Mouse (Mus musculus) embryo, embryonic 11 days (tissue): ENCODE measurements around the gene Tuba1b.
"Not testable (repeated sequence)": the region's sequence is repeated elsewhere in the genome, so short reads cannot be mapped to it uniquely, and the experiment has no call there.

Source experiments
- DNase-seq: peaks from one replicate; pipeline ENCODE4 v3.0.0-alpha.2; 2015

The Tuba1b gene

GRCm38 (mm10) chr15:98934217-98934839 is at the start of gene Tuba1b:
Gene Tuba1b (minus strand): TSS chr15:98934565.
- peak; percentile 98 for DNase-seq

DNA sequence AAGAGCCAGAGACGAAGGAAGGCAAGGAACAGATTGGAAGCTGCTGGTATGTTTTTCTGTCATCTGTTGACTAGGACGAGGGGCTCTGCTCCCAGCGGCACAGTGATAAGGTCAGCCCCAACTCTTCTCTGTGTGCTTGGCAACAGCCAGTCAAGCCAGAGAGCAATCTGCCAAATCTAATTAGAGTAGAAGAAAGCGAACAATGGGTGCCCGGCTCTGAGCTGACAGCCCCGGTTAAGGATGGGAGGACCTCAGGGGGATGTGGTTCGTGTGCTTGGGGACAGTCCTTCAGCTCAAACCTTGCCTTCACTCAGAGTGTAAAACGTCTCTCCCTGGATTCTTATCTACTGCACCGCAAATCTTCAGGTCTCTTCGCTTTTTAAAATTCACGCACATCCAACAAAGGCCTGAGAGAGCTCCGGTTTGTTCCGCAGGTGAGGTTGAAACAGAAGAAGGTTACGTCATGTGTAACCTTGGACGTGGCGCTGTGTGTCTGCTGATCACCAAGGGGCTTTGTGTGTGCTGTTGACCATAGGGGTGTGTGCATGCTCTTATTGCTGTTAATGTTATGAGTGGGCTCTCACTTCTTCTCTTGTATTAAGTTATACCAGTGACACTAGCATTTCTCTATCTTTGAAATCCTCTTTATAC is 49.2 kb upstream of the Tuba1b start:
- DNase-seq = peak; percentile 78

DNA sequence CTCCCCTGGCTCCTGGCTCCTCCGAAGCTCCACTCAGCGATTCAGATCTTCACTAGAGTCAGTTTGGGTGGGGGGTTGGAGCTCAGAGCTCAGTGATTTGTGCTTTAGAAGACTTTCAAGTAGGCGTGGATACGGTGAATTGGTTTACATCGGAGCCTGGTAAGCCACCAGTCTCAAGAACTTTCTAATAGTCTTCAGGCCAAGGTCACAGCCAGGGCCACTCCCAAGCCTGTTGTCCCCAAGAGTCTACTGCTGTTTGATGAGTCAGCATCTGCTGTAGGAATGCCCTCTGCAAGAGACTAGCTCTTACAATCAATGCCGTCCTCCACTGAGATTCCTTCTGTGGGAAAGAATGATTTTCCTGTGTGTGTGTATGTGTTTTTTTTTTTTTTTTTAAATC is 47.7 kb upstream of the Tuba1b start:
- no peak for DNase-seq

DNA sequence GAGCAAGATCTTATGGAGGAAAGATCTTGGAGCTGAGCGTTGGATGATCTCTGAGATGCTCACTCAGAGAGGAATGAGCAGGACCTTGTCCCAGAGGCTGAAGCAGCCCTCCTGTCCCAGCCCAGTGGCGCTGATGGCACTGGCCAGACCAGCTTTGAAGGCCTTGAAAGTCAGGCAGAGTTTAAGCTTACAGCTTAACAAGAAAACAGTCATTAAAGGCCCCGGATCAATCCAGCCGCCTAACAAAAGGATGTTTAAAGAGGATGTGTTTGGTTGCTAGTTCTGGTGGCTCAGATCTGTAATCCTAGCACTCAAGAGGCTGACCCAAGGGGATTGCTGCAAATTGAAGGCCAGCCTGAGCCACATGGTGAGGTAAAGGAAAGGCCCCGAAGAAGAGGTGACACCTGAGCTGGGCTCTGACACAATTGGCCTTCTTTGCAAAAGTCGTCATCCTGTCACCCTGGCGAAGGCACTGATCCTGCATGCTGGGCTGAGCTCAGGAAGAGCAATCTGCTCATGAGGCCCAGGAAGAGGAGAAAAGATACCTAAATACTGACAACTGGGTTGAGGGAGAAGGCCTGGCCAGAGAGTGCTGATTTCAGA is 45.7 kb upstream of the Tuba1b start:
- DNase-seq = no peak

DNA sequence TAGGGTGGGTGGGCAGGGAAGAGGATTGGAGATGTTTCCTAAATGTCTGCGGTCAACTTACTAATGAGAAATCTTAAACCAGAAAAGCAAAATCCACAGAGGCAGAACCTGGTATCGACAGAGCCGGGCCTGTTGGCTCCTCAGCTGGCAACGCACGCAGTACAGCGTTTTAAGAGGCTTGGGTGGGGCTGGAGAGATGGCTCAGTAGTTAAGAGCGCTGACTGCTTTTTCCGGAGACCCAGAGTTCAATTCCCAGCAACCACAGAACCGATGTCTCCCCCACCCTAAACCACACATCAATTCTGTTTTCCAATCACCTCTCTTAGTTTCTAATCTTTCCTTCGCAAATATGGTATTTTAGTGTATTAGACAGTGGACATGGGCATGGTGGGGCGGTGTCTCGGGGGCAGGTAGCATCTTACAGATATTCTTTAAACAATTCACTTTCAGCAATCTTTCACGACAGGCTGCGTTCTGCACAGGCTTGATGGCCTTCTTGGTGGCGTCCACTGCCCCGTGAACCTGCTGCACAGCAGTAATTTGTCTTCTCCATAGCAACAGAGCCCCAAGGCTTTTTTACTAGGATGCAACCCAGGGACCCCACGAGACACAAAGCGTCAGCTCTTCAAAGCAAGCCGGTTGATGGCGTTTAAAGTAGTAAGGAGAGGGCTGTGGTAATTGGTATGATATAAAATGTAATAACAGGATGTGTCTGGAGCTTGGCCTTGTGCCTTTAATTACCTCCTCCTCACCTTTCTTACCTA is 44.2 kb upstream of the Tuba1b start:
- peak; percentile 47 for DNase-seq

GRCm38 (mm10) chr15:98977759-98978408 is 43.5 kb upstream of the Tuba1b start:
- peak; percentile 57 for DNase-seq

DNA sequence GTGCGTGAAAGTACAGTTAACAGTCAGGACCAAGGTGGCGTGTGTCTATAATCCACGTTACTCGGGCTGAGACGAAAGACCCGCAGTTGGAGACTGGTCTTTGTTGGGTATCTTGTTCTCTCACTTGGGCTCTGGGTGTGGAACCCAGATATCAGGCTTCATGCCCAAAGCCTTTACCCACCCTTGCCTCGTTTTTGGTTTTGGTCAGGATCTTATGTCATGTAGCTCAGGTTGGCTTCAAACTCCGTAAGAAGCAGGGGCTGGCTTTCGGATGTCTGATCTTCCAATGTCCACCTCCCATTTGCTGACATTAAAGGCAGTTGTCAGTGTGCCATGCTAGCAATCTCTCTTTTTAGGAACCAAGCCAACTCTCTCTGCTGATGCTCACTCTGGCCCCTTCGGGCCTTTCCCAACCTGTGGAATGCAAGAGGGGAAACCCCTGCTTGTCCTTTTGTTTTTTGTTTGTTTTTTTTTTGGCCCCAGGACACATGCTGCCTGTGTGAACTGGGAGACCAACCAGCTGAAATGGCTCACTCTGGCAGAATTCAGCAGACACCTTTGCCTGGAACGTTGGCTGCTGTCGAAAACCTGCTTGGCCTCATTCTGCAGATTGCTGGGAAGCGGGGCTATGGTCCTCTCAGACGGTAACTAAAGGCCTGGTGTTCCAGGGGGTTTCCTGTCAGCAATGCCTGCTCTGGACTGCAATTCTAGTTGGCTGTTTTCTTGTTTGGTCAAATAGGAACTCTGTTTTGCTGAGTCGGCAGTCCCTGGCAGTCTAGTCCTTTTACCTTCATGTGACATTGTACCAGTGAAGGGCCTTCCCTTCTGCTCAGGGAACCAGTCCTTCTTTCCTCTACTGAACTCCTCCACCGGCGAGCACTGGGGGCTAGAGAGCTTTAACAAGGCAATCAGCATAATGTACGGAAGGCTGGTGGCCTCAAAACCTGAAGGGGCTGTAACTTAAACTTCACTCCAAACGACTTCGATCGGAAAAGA is 42.7 kb upstream of the Tuba1b start:
- DNase-seq = no peak

DNA sequence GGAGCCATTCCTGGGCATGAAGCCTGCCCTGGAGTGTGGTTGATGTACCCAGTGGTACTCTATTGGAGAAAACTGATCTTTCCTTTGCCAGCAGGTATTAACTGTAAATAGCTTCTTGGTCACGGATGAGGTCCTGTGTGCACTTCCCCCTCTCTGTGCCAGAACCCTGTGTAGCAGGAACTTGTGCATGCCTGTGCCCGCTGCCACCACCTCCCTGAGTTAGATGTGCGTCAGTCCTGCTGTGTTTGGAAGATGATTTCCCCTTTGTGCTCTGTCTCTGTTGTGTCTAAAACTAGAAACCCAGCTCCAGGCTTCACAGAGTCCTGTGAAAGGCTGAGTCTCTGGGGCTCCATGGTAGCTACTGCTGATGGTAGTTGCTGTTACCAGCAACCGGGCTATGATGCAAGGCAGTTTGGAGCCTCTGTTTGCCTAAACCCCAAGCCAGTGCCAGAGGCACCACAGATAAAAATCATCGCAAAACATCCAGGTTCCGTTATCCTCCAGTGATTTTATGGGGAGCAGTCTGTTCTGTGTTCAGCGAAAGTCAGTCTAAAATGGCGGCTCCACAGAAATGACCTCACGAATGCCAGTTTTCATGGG is 38.8 kb upstream of the Tuba1b start:
- DNase-seq = no peak

GRCm38 (mm10) chr15:98971576-98972320 is 37.4 kb upstream of the Tuba1b start:
- not testable (repeated sequence) for DNase-seq

- DNase-seq = peak; percentile 67
Measured at GRCm38 (mm10) chr15:98971111-98971510, 36.7 kb upstream of the Tuba1b start.

DNA sequence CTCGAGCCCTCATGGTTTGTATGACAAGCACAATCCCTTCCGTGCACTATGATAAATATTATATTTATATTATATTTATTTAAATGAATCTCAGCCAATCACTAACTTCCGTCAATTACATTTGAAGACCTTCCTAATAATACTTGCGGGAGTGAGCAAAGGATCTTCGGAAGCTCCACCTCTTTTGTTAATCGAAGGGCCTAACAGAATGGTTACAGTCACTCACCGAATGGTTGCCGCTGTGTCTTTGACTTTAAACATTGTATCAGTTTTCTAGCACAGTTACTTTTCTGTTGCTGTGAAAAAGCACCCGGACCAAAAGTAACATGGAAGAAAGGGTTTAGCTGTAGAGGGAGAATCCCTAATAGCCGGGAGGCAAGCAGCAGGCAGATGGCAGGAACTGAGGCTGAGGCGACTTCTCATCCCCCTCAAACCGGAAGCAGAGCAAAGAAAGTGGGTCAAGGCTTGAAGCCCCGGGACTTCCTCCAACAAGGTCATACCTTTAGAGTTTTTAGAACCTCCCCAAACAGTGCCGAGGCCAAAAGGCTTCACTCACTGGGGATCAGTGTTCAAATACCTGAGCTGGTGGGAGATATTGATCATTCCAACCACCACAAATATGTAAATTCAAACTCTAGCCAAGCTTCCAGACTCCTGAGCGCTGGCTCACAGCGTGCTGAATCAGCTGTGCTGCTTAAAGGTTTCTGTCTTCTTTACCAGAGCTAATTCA is 35.2 kb upstream of the Tuba1b start:
- peak; percentile 66 for DNase-seq

DNA sequence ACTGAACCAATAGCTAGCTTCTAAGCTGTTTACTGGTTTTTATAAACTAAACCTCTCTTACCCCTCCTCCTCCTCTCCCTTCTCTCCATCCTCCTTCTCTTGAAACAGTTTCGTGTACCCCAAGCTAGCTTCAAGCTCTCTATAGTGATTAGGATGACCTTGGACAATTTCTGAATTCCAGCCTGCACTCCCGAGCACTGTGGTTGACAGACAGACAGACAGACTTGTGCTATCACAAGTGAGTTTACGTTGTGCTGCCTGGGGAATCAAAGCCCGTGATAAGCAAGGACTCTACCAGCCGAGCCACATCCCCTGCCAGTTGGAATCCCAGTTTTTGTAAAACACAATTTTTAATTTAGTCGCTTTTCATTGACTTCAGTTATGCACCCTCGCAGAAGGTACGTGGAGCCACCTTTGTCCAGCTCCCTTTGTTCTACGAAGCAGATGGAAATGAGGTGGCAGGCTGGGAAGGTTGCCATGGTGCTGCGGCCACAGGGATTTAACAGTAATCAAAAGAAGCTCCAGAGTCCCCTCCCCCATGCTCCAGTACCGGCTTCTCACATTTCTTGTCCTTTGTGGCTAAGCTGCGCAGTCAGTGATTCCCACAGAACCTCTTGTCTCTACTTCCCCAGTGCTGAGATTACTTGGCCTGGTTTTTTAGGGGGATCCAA is 34.5 kb upstream of the Tuba1b start:
- peak; percentile 94 for DNase-seq

- DNase-seq = no peak
Measured at GRCm38 (mm10) chr15:98959531-98959930, 25.2 kb upstream of the Tuba1b start.

DNA sequence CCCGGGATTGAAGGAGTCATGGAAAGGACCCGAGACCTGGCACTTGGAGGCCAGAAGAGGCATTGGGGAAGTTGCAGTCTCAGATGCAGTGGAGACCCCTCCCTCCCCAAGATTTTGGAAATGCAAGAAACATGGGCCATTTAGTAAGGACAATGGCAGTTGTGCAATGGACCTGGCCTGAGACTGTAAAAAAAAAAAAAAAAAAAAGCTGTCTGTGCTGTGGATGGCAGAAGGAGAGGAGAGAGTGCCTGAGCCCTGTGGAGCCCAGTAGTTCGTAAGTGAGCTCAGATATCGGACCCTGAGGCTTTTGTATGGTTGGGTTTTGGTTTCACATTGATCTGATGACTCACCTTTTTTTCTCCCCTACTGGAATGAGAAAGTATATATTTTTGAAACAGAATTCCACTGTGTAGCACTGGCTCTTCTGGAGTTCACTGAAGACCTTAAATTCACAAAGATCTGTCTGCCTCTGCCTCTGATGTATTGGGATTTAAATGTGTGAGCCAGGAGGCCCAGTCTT is 24.6 kb upstream of the Tuba1b start:
- no peak for DNase-seq

DNA sequence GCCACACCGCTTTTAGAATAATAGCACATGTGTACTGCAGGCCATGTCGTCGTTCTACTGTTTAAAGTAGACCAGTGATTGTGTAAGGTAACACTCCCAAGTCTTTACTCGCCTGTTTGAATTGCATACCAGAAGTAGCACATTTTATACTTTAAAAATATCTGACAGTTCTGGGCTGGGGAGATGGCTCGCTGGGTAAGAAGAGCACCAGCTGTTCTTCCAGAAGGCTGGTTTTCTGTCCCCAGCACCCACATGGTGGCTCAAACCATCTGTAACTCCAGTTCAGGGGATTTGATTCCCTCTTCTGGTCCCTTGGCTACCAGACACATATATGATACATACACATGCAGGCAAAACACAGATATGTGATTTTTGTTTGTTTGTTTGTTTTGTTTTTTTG is 23.1 kb upstream of the Tuba1b start:
- DNase-seq = no peak

GRCm38 (mm10) chr15:98956000-98956399 is 21.6 kb upstream of the Tuba1b start:
- DNase-seq = no peak

DNA sequence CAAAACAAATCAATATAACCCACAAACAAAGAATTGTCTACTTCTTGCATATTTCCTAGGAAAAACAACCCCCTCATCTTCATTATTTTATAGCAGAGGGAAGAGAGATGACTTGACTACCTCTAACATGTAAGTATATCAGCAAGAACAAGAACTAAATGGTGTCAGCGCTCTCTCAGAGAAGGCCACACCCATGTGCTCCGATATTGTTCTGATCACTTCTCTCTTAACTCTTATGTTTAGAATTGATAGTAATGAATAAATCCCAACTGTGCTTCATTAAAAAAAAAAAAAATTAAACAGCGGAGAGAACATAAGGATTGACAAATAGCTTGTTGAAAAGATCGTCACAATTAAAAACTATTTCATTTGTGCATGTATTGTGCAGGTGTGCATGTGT is 21.0 kb upstream of the Tuba1b start:
- DNase-seq = no peak

GRCm38 (mm10) chr15:98954425-98955253 is 20.3 kb upstream of the Tuba1b start:
- DNase-seq = peak; percentile 77
